ENCODE assay signal across 1 mouse cellular context in the genomic region with DNA sequence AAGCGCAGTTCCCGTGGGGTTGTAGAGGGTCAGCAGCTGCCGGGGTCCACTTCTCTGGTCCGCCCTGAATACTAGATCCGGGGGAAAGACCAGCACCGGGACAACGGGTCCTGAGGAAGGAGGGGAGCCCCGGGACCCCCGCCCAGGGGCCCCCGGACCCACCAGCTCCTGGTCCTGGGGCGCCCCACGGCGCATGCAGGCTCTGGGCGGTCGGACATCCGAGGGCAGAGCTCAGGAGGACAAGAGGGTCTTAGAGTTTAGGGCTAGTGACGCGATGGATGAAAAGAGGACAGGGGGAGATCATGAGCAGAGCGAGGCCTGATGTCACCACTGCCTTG.
TF ChIP-seq lines count a peak whose summit lies in the region.

No protein-coding gene starts in this region.

TF ChIP-seq in CH12.LX, 34 proteins besides CTCF, POLR2A, EP300 and RAD21:
- no peak for TF ChIP-seq CHD1 (IDR thresholded peaks at IDR 0.05; ENCODE audit: low read depth, low read length)
- TF ChIP-seq UBTF (IDR thresholded peaks at IDR 0.05; ENCODE audit: low read depth, low read length) = no peak
- no peak for TF ChIP-seq IRF4 (IDR thresholded peaks at IDR 0.05; ENCODE audit: low read depth, low read length)
- no peak for TF ChIP-seq NELFE (IDR thresholded peaks at IDR 0.05; ENCODE audit: low read depth, low read length)
- TF ChIP-seq CHD2 (IDR thresholded peaks at IDR 0.05; ENCODE audit: low read length) = no peak
- no peak for TF ChIP-seq MYC (IDR thresholded peaks at IDR 0.05; ENCODE audit: low read depth, low read length)
- TF ChIP-seq MAX (IDR thresholded peaks at IDR 0.05; ENCODE audit: low read length) = no peak
- no peak for TF ChIP-seq SIN3A (IDR thresholded peaks at IDR 0.05; ENCODE audit: low read length)
- TF ChIP-seq JUND (conservative IDR thresholded peaks at IDR 0.05; ENCODE audit: low read depth, low read length) = no peak
- no peak for TF ChIP-seq MAFK (IDR thresholded peaks at IDR 0.05; ENCODE audit: insufficient replicate concordance, low read length)
- no peak for TF ChIP-seq ZC3H11A (IDR thresholded peaks at IDR 0.05; ENCODE audit: low read depth, low read length)
- TF ChIP-seq TBP (conservative IDR thresholded peaks at IDR 0.05; ENCODE audit: low read depth, low read length) = no peak
TF ChIP-seq in CH12.LX: peak in this region for 0.
